Mouse (Mus musculus): Measurements from ENCODE around the gene Rps12-ps3.

Gene Rps12-ps3

GRCm38 (mm10) chr19:59351151-59351889 lies 29.2 kb downstream of the Rps12-ps3 start:
- DNase-seq (ENCODE audit: low spot score in 2 of 2), result no peak

DNA sequence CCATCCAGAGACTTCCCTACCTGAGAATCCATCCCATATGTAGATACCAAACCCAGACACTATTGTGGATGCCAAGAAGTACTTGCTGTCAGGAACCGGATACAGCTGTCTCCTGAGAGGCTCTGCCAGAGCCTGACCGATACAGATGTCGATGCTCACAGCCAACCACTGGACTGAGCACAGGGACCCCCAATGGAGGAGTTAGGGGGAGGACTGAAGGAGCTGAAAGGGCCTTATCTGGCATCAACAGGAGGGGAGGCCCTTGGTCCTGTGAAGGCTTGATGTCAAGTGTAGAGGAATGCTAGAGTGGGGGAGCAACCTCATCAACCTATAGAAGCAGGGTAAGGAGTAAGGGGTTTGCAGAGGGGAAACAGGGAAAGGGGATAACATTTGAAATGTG lies 30.7 kb downstream of the Rps12-ps3 start:
- no peak for DNase-seq (ENCODE audit: low spot score in 2 of 2)

DNA sequence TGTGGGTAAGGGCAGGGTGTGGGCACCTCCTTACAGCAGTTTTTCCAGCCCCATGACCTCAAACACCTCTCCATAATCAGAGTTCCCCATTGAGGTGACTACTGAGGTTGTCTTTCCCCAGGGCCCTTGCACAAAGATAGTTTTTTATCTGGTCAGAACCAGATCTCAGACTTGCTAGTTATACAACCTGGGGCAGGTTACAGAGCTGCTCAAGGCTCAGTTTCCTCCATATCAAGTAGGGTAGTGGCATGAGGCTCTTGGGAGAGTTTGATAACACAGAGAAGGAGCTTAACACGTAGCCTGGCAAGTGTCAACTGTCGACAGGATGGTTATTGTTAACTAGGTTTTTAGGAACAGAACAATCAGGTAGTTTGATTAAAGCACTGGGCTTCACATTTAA lies 32.8 kb downstream of the Rps12-ps3 start:
- DNase-seq (ENCODE audit: low spot score in 2 of 2), result no peak

DNA sequence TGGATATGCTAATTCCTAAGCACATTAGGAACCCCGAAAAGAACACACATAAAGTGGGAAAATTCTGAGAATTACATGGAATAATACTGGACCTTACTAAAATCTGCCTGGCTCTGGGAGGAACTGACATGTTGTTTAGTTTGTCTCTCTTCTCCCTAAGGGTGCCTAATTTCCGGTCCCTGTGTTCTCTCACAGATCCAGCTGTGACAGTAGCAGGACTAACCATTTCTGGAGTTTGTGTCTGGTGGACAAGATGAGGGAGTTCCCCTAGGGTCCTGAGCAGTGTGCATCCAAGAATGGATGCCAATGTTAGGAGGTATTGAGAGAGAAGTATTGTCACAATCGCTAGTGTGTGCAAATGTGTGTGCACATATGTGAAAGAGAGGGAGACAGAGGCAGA lies 34.3 kb downstream of the Rps12-ps3 start:
- DNase-seq (ENCODE audit: low spot score in 2 of 2), result no peak

DNA sequence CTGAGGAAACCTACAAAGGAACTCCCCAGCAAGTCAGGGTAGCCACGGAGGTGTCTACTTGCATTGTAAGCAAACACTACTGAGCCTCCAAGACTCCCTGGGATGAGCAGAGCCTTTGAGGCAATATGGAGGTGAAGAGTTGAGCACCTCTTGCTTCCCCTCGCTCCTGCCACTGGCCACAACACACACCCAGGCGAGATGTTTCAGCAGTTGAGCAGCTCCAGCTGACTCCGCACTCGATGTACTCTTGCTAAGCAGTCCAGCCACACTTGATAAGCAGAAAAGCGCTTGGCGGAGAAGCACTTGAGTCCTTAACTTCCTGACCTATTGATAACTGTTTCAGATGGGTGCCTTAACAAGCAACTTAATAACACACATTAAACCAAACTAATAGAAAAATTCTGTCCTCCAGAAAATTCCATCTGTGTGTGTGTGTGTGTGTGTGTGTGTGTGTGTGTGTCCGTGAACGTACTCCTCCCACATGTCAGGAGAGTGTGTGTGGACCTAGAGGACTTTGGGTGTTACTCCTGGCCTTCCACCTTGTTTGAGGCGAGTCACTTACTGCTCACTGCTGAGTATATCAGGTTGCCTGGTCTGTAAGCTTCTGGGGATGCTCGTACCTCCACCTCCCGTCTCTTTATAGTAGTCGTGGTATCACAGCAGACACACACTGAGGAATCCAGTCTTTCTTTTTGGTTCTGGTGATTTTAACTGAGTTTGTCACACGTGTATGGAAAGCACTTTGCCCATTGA lies 34.9 kb downstream of the Rps12-ps3 start:
- DNase-seq (ENCODE audit: low spot score in 2 of 2), result no peak

- DNase-seq (ENCODE audit: low spot score in 2 of 2), result no peak
These were observed 35.8 kb downstream of the Rps12-ps3 start for GRCm38 (mm10) chr19:59357878-59358277.

DNA sequence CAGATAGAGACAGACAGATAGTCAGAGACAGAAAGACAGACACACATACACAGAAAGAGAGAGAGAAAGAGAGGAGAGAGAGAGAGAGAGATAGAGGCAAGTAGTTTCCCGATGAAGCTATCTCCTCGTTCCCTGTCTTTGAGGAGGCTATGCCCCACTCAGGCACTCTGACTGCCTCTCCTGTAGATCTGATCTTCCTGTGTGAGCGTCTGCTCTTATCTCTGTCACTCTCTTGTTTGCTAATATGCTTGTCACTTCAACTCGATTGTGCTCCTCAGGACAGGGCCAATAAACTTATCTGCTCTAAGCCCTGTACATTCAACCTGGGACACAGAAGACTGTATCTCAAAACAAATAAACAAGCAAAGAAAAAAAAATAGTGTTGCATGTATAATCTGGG lies 37.1 kb downstream of the Rps12-ps3 start:
- no peak for DNase-seq (ENCODE audit: low spot score in 2 of 2)

GRCm38 (mm10) chr19:59360486-59360896 lies 38.4 kb downstream of the Rps12-ps3 start:
- DNase-seq (ENCODE audit: low spot score in 2 of 2), result no peak

- DNase-seq (ENCODE audit: low spot score in 2 of 2), result no peak
These were observed 40.6 kb downstream of the Rps12-ps3 start for GRCm38 (mm10) chr19:59362646-59363045.

- DNase-seq (ENCODE audit: low spot score in 2 of 2), result no peak
These were observed 41.6 kb downstream of the Rps12-ps3 start for GRCm38 (mm10) chr19:59363666-59364065.

- no peak for DNase-seq (ENCODE audit: low spot score in 2 of 2)
These were observed 44.6 kb downstream of the Rps12-ps3 start for GRCm38 (mm10) chr19:59366724-59367123.

DNA sequence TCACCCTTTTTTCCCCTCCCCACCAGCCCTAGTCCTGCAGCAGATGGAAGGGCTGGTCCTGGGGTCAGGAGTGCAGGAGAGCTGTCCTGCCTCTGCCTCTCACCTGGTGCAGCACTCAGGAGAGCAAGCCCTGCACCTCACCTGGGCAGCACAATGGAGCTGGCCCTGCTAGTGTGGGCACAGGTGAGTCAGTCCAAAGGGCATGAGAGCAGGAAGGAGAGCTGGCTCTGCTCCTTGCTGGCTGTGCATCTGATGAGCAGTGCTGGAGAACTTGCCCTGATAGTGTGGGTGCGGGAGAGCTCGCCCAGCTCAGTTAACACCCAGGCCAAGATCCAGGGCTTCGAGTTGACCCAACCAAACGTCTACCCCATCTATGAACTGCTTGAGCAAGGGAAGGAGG lies 45.8 kb downstream of the Rps12-ps3 start:
- no peak for DNase-seq (ENCODE audit: low spot score in 2 of 2)

DNA sequence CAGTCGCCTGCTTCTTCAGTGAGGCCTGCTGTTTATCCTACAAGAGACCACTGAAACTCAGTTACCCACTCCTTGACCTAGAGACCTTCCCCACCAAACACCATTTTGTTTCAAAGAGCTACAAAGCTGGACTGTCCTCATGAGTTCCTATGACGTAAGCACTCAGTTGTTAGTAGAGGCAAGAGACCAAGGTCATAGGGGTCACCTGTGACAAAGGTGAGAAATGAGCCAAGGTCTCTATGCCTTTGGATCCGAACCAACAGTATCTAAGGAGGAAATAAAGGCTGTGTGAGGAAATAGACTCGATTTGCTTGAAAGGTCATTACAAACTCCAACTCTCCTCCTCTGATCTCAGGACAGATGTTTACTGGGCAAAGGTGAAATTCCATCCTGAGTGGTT lies 48.9 kb downstream of the Rps12-ps3 start:
- no peak for DNase-seq (ENCODE audit: low spot score in 2 of 2)
